Mouse (Mus musculus) hindbrain, embryonic 15.5 days (tissue): Measurements from ENCODE around the gene Tmem19. TPM values are rescaled to one million over a fixed set of nuclear protein-coding genes. Genes with fewer than 3 reads are reported as not detected.
"Not testable (repeated sequence)": the region's sequence is repeated elsewhere in the genome, so short reads cannot be mapped to it uniquely, and the experiment has no call there.

Experiments used
- ATAC-seq: fragments of 200-750 bp; cut with Nextera tagmentation; 2 replicates; pipeline ENCODE4 v1.8.0; 2017; ENCODE audit warnings: low read depth, moderate number of reproducible peaks, moderate TSS enrichment; ENCODE audit not compliant: low FRiP score
- H3K27ac ChIP-seq: fragments of 300-500 bp; sonication (generic); replicated peaks from 2 replicates; pipeline ENCODE4 v1.5.1; 2015; ENCODE audit warnings: mild to moderate bottlenecking, inconsistent platforms
- H3K27me3 ChIP-seq: fragments of 300-500 bp; sonication (generic); 2 replicates; pipeline ENCODE4 v1.6.1; 2015; ENCODE audit warnings: control low read depth, inconsistent platforms
- H3K36me3 ChIP-seq: fragments of 300-500 bp; sonication (generic); 2 replicates; pipeline ENCODE4 v1.6.1; 2015; ENCODE audit warnings: control low read depth, inconsistent platforms
- H3K4me1 ChIP-seq: fragments of 300-500 bp; sonication (generic); replicated peaks from 2 replicates; pipeline ENCODE4 v1.6.1; 2015; ENCODE audit warnings: control low read depth, inconsistent platforms
- H3K4me2 ChIP-seq: fragments of 300-500 bp; sonication (generic); 2 replicates; pipeline ENCODE4 v1.6.1; 2015; ENCODE audit warnings: moderate library complexity, mild to moderate bottlenecking, inconsistent platforms
- H3K4me3 ChIP-seq: fragments of 300-500 bp; sonication (generic); 2 replicates; pipeline ENCODE4 v1.5.1; 2015; ENCODE audit warnings: mild to moderate bottlenecking, inconsistent platforms
- H3K9ac ChIP-seq: fragments of 300-500 bp; sonication (generic); 2 replicates; pipeline ENCODE4 v1.6.1; 2015; ENCODE audit warnings: inconsistent platforms
- H3K9me3 ChIP-seq: fragments of 300-500 bp; sonication (generic); 2 replicates; pipeline ENCODE4 v1.6.1; 2016; ENCODE audit warnings: control low read depth, inconsistent platforms
- WGBS: fragments of 180-500 bp; shearing (Covaris S2); methylation state at CpG from one replicate; pipeline ENCODE4 v1.1.7; 2015; 5-methylcytosine and 5-hydroxymethylcytosine counted together
- polyA plus RNA-seq: library from polyadenylated mRNA; unstranded; fragments of >200 nt; fragmentation: Nextera tagmentation; extraction: Ambion mirVana; gene quantifications from 2 replicates; pipeline ENCODE4 v1.2.1, GENCODE M21; 2015

The Tmem19 gene
- polyA plus RNA-seq, 1 experiment from 2014 or later = 33.6 TPM

- no peak overlapping the region for H3K27ac ChIP-seq
- H3K9ac ChIP-seq = no peak overlapping the region
- peaks cover 39% of the 10 kb centered on the region for H3K36me3 ChIP-seq
- no peaks in the 10 kb centered on the region for H3K4me1 ChIP-seq
- H3K27me3 ChIP-seq = no peaks in the 10 kb centered on the region
- no peaks in the 10 kb centered on the region for H3K9me3 ChIP-seq
- H3K4me3 ChIP-seq = no peak overlapping the region
- no peak for ATAC-seq
- 87% methylated on average over 4 of the region's 4 CpGs for WGBS
- H3K4me2 ChIP-seq = no peak overlapping the region
Measured at GRCm38 (mm10) chr10:115342771-115343425, 19.4 kb downstream of the Tmem19 start.

GRCm38 (mm10) chr10:115339820-115340328 is 22.4 kb downstream of the Tmem19 start:
- H3K36me3 ChIP-seq = peaks cover 30% of the 10 kb centered on the region
- no peak for ATAC-seq

GRCm38 (mm10) chr10:115336901-115337300 is 25.4 kb downstream of the Tmem19 start:
- Histone ChIP-seq H3K27ac (no peak overlapping the region), H3K9me3 (no peaks in the 10 kb centered on the region), H3K4me3 (no peak overlapping the region), H3K4me2 (no peak overlapping the region), H3K27me3 (no peaks in the 10 kb centered on the region), H3K36me3 (peaks cover 20% of the 10 kb centered on the region), H3K9ac (no peak overlapping the region), H3K4me1 (no peaks in the 10 kb centered on the region)
- 87% methylated on average over 4 of the region's 4 CpGs for WGBS
- no peak for ATAC-seq

More at GRCm38 (mm10) chr10:115339820-115340328, 22.4 kb downstream of the Tmem19 start:
- no peaks in the 10 kb centered on the region for H3K27me3 ChIP-seq
- 92% methylated on average over 7 of the region's 7 CpGs for WGBS
- H3K4me3 ChIP-seq = no peak overlapping the region
- H3K9me3 ChIP-seq = no peaks in the 10 kb centered on the region
- no peak overlapping the region for H3K9ac ChIP-seq
- H3K4me2 ChIP-seq = no peak overlapping the region
- no peak overlapping the region for H3K27ac ChIP-seq
- no peaks in the 10 kb centered on the region for H3K4me1 ChIP-seq

- H3K36me3 ChIP-seq = peaks cover 4% of the 10 kb centered on the region; the same call in 1 of the 2 replicates
- WGBS = 79% methylated on average over 9 of the region's 9 CpGs
- H3K4me1 ChIP-seq = no peaks in the 10 kb centered on the region
- H3K9me3 ChIP-seq = no peaks in the 10 kb centered on the region
- ATAC-seq = no peak
- H3K4me3 ChIP-seq = no peak overlapping the region
- H3K27ac ChIP-seq = no peak overlapping the region
- no peaks in the 10 kb centered on the region for H3K27me3 ChIP-seq
- no peak overlapping the region for H3K4me2 ChIP-seq
- H3K9ac ChIP-seq = no peak overlapping the region
Measured at GRCm38 (mm10) chr10:115333528-115333927, 28.8 kb downstream of the Tmem19 start.

- WGBS = 90% methylated on average over 4 of the region's 4 CpGs
- no peaks in the 10 kb centered on the region for H3K4me1 ChIP-seq
- H3K4me3 ChIP-seq = no peak overlapping the region
- H3K4me2 ChIP-seq = no peak overlapping the region
- H3K36me3 ChIP-seq = peaks cover under 1% of the 10 kb centered on the region; the same call in 1 of the 2 replicates
- no peaks in the 10 kb centered on the region for H3K9me3 ChIP-seq
- H3K27ac ChIP-seq = no peak overlapping the region
- H3K27me3 ChIP-seq = no peaks in the 10 kb centered on the region
- no peak overlapping the region for H3K9ac ChIP-seq
- no peak for ATAC-seq
Measured at GRCm38 (mm10) chr10:115332997-115333396, 29.3 kb downstream of the Tmem19 start.

- no peak overlapping the region for H3K4me2 ChIP-seq
- H3K9ac ChIP-seq = no peak overlapping the region
- H3K27me3 ChIP-seq = no peaks in the 10 kb centered on the region
- no peak overlapping the region for H3K27ac ChIP-seq
- WGBS = 90% methylated on average over 8 of the region's 8 CpGs
- ATAC-seq = no peak
- H3K4me3 ChIP-seq = no peak overlapping the region
- H3K9me3 ChIP-seq = no peaks in the 10 kb centered on the region
- H3K4me1 ChIP-seq = no peaks in the 10 kb centered on the region
- no peaks in the 10 kb centered on the region for H3K36me3 ChIP-seq
Measured at GRCm38 (mm10) chr10:115332420-115332952, 29.8 kb downstream of the Tmem19 start.

GRCm38 (mm10) chr10:115329010-115329530 is 33.2 kb downstream of the Tmem19 start:
- Histone ChIP-seq H3K4me2 (no peak overlapping the region), H3K27me3 (no peaks in the 10 kb centered on the region), H3K27ac (no peak overlapping the region), H3K4me3 (no peak overlapping the region), H3K9ac (no peak overlapping the region), H3K9me3 (no peaks in the 10 kb centered on the region), H3K4me1 (no peaks in the 10 kb centered on the region), H3K36me3 (no peaks in the 10 kb centered on the region)
- no peak for ATAC-seq
- WGBS = 82% methylated on average over 3 of the region's 3 CpGs

GRCm38 (mm10) chr10:115328514-115328913 is 33.8 kb downstream of the Tmem19 start:
- 81% methylated on average over 6 of the region's 6 CpGs for WGBS
- Histone ChIP-seq H3K27me3 (no peaks in the 10 kb centered on the region), H3K36me3 (no peaks in the 10 kb centered on the region), H3K9ac (no peak overlapping the region), H3K9me3 (no peaks in the 10 kb centered on the region), H3K27ac (no peak overlapping the region), H3K4me1 (no peaks in the 10 kb centered on the region), H3K4me3 (no peak overlapping the region), H3K4me2 (no peak overlapping the region)
- ATAC-seq = no peak

GRCm38 (mm10) chr10:115323295-115323694 is 39.0 kb downstream of the Tmem19 start:
- no peak overlapping the region for H3K4me3 ChIP-seq
- WGBS = 9% methylated on average over 6 of the region's 6 CpGs
- H3K9me3 ChIP-seq = no peaks in the 10 kb centered on the region
- no peak for ATAC-seq
- H3K27ac ChIP-seq = no peak overlapping the region
- H3K27me3 ChIP-seq = no peaks in the 10 kb centered on the region
- no peak overlapping the region for H3K9ac ChIP-seq
- H3K36me3 ChIP-seq = no peaks in the 10 kb centered on the region
- no peak overlapping the region for H3K4me2 ChIP-seq
- no peaks in the 10 kb centered on the region for H3K4me1 ChIP-seq

- no peaks in the 10 kb centered on the region for H3K27me3 ChIP-seq
- no peak for ATAC-seq
- no peak overlapping the region for H3K4me3 ChIP-seq
- H3K4me2 ChIP-seq = no peak overlapping the region
- H3K9me3 ChIP-seq = no peaks in the 10 kb centered on the region
- H3K9ac ChIP-seq = no peak overlapping the region
- peaks cover under 1% of the 10 kb centered on the region for H3K4me1 ChIP-seq
- H3K36me3 ChIP-seq = no peaks in the 10 kb centered on the region
- 84% methylated on average over 5 of the region's 5 CpGs for WGBS
- H3K27ac ChIP-seq = no peak overlapping the region
Measured at GRCm38 (mm10) chr10:115321317-115322035, 40.8 kb downstream of the Tmem19 start.

- not testable (repeated sequence) for H3K9me3 ChIP-seq, H3K4me2 ChIP-seq, H3K36me3 ChIP-seq, H3K9ac ChIP-seq, H3K27me3 ChIP-seq, H3K27ac ChIP-seq, ATAC-seq, H3K4me3 ChIP-seq
- H3K4me1 ChIP-seq = peaks cover 15% of the 10 kb centered on the region
- WGBS = 75% methylated on average over 3 of the region's 3 CpGs
Measured at GRCm38 (mm10) chr10:115318388-115318787, 43.9 kb downstream of the Tmem19 start.

- H3K36me3 ChIP-seq = no peaks in the 10 kb centered on the region
- H3K9ac ChIP-seq = no peak overlapping the region
Measured at GRCm38 (mm10) chr10:115316313-115316712, 46.0 kb downstream of the Tmem19 start.

More at GRCm38 (mm10) chr10:115316313-115316712, 46.0 kb downstream of the Tmem19 start:
- Histone ChIP-seq H3K27ac (peak overlapping the region; percentile 96), H3K4me3 (peak overlapping the region; percentile 98), H3K9me3 (no peaks in the 10 kb centered on the region), H3K4me2 (peak overlapping the region; percentile 68), H3K27me3 (no peaks in the 10 kb centered on the region), H3K4me1 (peaks cover 34% of the 10 kb centered on the region)
- WGBS = 45% methylated on average over 11 of the region's 11 CpGs
- no peak for ATAC-seq
